Mouse (Mus musculus) embryonic facial prominence, embryonic 11.5 days (tissue): ENCODE results near the gene Map4k2. TPM values are rescaled to one million over a fixed set of nuclear protein-coding genes. Genes with fewer than 3 reads are reported as not detected.

Experiments
- ATAC-seq: fragments of 200-750 bp; cut with Nextera tagmentation; replicated peaks from 2 replicates; pipeline ENCODE4 v1.8.0; 2017; ENCODE audit warnings: low read depth; ENCODE audit not compliant: insufficient number of reproducible peaks, low FRiP score, low TSS enrichment
- DNase-seq: peaks from one replicate; pipeline ENCODE4 v3.0.0-alpha.2; 2015; ENCODE audit warnings: low spot score
- H3K27ac ChIP-seq: fragments of 300-500 bp; sonication (generic); replicated peaks from 2 replicates; pipeline ENCODE4 v1.5.1; 2014; ENCODE audit warnings: mild to moderate bottlenecking, low read depth, low read length, control low read depth
- H3K27me3 ChIP-seq: fragments of 300-500 bp; sonication (generic); 2 replicates; pipeline ENCODE4 v1.6.1; 2014; ENCODE audit warnings: mild to moderate bottlenecking, low read length, moderate library complexity, mixed read lengths; ENCODE audit not compliant: control insufficient read depth, insufficient read depth
- H3K36me3 ChIP-seq: fragments of 300-500 bp; sonication (generic); replicated peaks from 2 replicates; pipeline ENCODE4 v1.6.1; 2014; ENCODE audit warnings: low read depth, mild to moderate bottlenecking, low read length, moderate library complexity, mixed read lengths; ENCODE audit not compliant: control insufficient read depth, insufficient read depth
- H3K4me1 ChIP-seq: fragments of 300-500 bp; sonication (generic); 2 replicates; pipeline ENCODE4 v1.6.1; 2014; ENCODE audit warnings: low read length, mixed read lengths; ENCODE audit not compliant: control insufficient read depth, insufficient read depth
- H3K4me2 ChIP-seq: fragments of 300-500 bp; sonication (generic); 2 replicates; pipeline ENCODE4 v1.6.1; 2014; ENCODE audit warnings: low read depth, mild to moderate bottlenecking, control low read depth, low read length, moderate library complexity
- H3K4me3 ChIP-seq: fragments of 300-500 bp; sonication (generic); 2 replicates; pipeline ENCODE4 v1.5.1; 2014; ENCODE audit warnings: low read depth, low read length, control low read depth
- H3K9ac ChIP-seq: fragments of 300-500 bp; sonication (generic); replicated peaks from 2 replicates; pipeline ENCODE4 v1.6.1; 2014; ENCODE audit warnings: mild to moderate bottlenecking, control low read depth, low read length
- H3K9me3 ChIP-seq: fragments of 300-500 bp; sonication (generic); replicated peaks from 2 replicates; pipeline ENCODE4 v1.6.1; 2016; ENCODE audit warnings: mild to moderate bottlenecking, low read length, inconsistent platforms, mixed read lengths; ENCODE audit not compliant: control insufficient read depth
- WGBS: fragments of 180-500 bp; shearing (Covaris S2); extraction: QIAGEN DNeasy Blood & Tissue Kit; methylation state at CpG from one replicate; pipeline ENCODE4 v1.1.7; 2014; 5-methylcytosine and 5-hydroxymethylcytosine counted together
- polyA plus RNA-seq: library from polyadenylated mRNA; unstranded; fragments of >200 nt; fragmentation: Nextera tagmentation; extraction: Ambion mirVana; gene quantifications from 2 replicates; pipeline ENCODE4 v1.2.1, GENCODE M21; 2014

The Map4k2 gene
- polyA plus RNA-seq, 1 experiment from 2014 or later = 5.6 TPM

DNA sequence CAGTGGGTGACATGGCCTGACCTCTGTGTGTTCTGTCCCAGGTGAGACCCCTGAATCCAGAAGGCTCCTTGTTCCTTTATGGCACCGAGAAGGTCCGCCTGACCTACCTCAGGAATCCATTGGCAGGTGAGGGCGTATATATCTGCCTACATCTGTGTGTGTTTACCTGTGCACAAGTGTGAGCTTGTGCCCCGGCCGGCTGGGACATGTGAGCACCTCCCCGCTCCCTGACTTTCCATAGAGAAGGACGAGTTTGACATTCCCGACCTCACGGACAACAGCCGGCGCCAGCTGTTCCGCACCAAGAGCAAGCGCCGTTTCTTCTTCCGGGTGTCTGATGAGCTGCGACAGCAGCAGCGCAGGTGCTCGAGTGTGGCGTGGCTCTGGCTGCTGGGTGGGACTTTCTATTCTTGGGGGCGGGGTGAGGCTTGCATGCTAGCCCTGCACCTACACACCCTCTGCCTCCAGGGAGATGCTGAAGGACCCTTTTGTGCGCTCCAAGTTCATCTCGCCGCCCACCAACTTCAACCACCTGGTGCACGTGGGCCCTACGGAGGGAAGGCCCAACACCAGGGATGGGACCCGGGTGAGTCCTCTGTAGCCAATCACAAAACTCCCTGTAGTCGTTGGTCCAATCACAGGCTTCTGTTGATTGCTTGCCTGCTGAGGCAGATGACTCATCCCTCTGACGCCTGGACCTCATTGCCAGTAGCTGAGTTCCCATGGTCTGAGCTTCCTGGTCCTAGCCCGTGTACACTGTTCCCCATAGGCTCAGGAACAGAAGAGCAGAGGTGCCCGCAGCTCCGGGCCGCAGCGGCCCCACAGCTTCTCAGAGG lies 18.9 kb upstream of the Map4k2 start:
- Histone ChIP-seq H3K4me2 (no peak overlapping the region), H3K27me3 (no peaks in the 10 kb centered on the region), H3K4me1 (no peaks in the 10 kb centered on the region), H3K9me3 (no peaks in the 10 kb centered on the region), H3K9ac (no peak overlapping the region), H3K27ac (no peak overlapping the region), H3K36me3 (no peaks in the 10 kb centered on the region), H3K4me3 (no peak overlapping the region)
- no peak for DNase-seq
- ATAC-seq = no peak
- 84% methylated on average over 33 of the region's 33 CpGs for WGBS

GRCm38 (mm10) chr19:6324751-6325150 lies 16.2 kb upstream of the Map4k2 start:
- Histone ChIP-seq H3K4me1 (no peaks in the 10 kb centered on the region), H3K9ac (no peak overlapping the region), H3K27me3 (no peaks in the 10 kb centered on the region), H3K36me3 (no peaks in the 10 kb centered on the region), H3K9me3 (no peaks in the 10 kb centered on the region), H3K4me2 (no peak overlapping the region), H3K27ac (no peak overlapping the region), H3K4me3 (no peak overlapping the region)
- DNase-seq (no peak), ATAC-seq (no peak)
- WGBS = 87% methylated on average over 9 of the region's 9 CpGs

- Histone ChIP-seq H3K4me3 (no peak overlapping the region), H3K27ac (no peak overlapping the region)
- 63% methylated on average over 5 of the region's 5 CpGs for WGBS
Measured at GRCm38 (mm10) chr19:6331178-6331577, 9.8 kb upstream of the Map4k2 start.

GRCm38 (mm10) chr19:6331719-6332516 lies 9.0 kb upstream of the Map4k2 start:
- 24% methylated on average over 13 of the region's 13 CpGs for WGBS
- no peaks in the 10 kb centered on the region for H3K27me3 ChIP-seq
- no peaks in the 10 kb centered on the region for H3K36me3 ChIP-seq
- H3K27ac ChIP-seq = no peak overlapping the region
- H3K4me3 ChIP-seq = no peak overlapping the region
- no peak for ATAC-seq
- H3K9ac ChIP-seq = peak overlapping the region; percentile 44; the same call in 1 of the 2 replicates
- DNase-seq = peak; percentile 86
- H3K4me1 ChIP-seq = peaks cover 4% of the 10 kb centered on the region
- H3K9me3 ChIP-seq = no peaks in the 10 kb centered on the region
- 0 out of 2 replicates have a peak overlapping the region, but pooled peaks have one; percentile 26 for H3K4me2 ChIP-seq

More at GRCm38 (mm10) chr19:6331178-6331577, 9.8 kb upstream of the Map4k2 start:
- no peaks in the 10 kb centered on the region for H3K27me3 ChIP-seq
- no peaks in the 10 kb centered on the region for H3K4me1 ChIP-seq
- no peak overlapping the region for H3K4me2 ChIP-seq
- no peak for DNase-seq
- no peak overlapping the region for H3K9ac ChIP-seq
- H3K36me3 ChIP-seq = no peaks in the 10 kb centered on the region
- no peaks in the 10 kb centered on the region for H3K9me3 ChIP-seq
- no peak for ATAC-seq

GRCm38 (mm10) chr19:6333761-6334595 lies 7.0 kb upstream of the Map4k2 start:
- peaks cover 4% of the 10 kb centered on the region for H3K4me1 ChIP-seq
- DNase-seq (no peak), ATAC-seq (0 out of 2 replicates have a peak, but pooled peaks have one; percentile 1)
- H3K36me3 ChIP-seq = no peaks in the 10 kb centered on the region; the same call in 1 of the 2 replicates
- H3K4me2 ChIP-seq = peak overlapping the region; percentile 27
- no peaks in the 10 kb centered on the region for H3K9me3 ChIP-seq
- WGBS = 66% methylated on average over 9 of the region's 9 CpGs
- H3K9ac ChIP-seq = peak overlapping the region; percentile 32; the same call in 1 of the 2 replicates
- no peaks in the 10 kb centered on the region for H3K27me3 ChIP-seq
- H3K4me3 ChIP-seq = 0 out of 2 replicates have a peak overlapping the region, but pooled peaks have one; percentile 84
- H3K27ac ChIP-seq = peak overlapping the region; percentile 43; the same call in 1 of the 2 replicates

- ATAC-seq (peak; percentile 90), DNase-seq (peak; percentile 98)
- Histone ChIP-seq H3K27ac (peak within 1 kb of the TSS; percentile 59), H3K9ac (peak within 1 kb of the TSS; percentile 76), H3K9me3 (no peaks in the 10 kb centered on the region), H3K4me1 (peaks cover 4% of the 10 kb centered on the region), H3K36me3 (peaks cover 7% of the 10 kb centered on the region), H3K4me3 (peak within 1 kb of the TSS; percentile 84), H3K4me2 (peak within 1 kb of the TSS; percentile 90), H3K27me3 (no peaks in the 10 kb centered on the region)
- under 1% methylated on average over 41 of the region's 43 CpGs for WGBS
Measured at GRCm38 (mm10) chr19:6334673-6335457, 6.1 kb upstream of the Map4k2 start, which contains the start of gene Men1. Men1 (plus strand) TSS chr19:6334979.

- H3K4me3 ChIP-seq = peak overlapping the region; percentile 84
- peak overlapping the region; percentile 76 for H3K9ac ChIP-seq
- WGBS = under 1% methylated on average over 25 of the region's 25 CpGs
- peaks cover 8% of the 10 kb centered on the region for H3K4me1 ChIP-seq
- H3K4me2 ChIP-seq = peak overlapping the region; percentile 90
- H3K9me3 ChIP-seq = no peaks in the 10 kb centered on the region
- no peak for DNase-seq
- peak; percentile 4 for ATAC-seq
- no peaks in the 10 kb centered on the region for H3K27me3 ChIP-seq
- peaks cover 7% of the 10 kb centered on the region for H3K36me3 ChIP-seq
- no peak overlapping the region for H3K27ac ChIP-seq
Measured at GRCm38 (mm10) chr19:6335458-6335827, 5.5 kb upstream of the Map4k2 start.
